Mouse (Mus musculus) forebrain, postnatal 0 days (tissue): Measurements from ENCODE around the gene Prdm8. TPM values are rescaled to one million over a fixed set of nuclear protein-coding genes. Genes with fewer than 3 reads are reported as not detected.

ENCODE experiments used
- ATAC-seq: fragments of 200-750 bp; cut with Nextera tagmentation; 2 replicates; pipeline ENCODE4 v1.8.0; 2017; ENCODE audit warnings: mild to moderate bottlenecking, moderate library complexity
- DNase-seq: peaks from one replicate; pipeline ENCODE4 v3.0.0-alpha.2; 2015
- H3K27ac ChIP-seq: fragments of 300-500 bp; sonication (generic); 2 replicates; pipeline ENCODE4 v1.5.1; 2014; ENCODE audit warnings: low read depth, mild to moderate bottlenecking, antibody characterized with exemption, low read length, moderate library complexity, mixed read lengths
- H3K27me3 ChIP-seq: fragments of 300-500 bp; sonication (generic); 2 replicates; pipeline ENCODE4 v1.6.1; 2014; ENCODE audit warnings: mild to moderate bottlenecking, low read length, mixed read lengths; ENCODE audit not compliant: insufficient read depth
- H3K36me3 ChIP-seq: fragments of 300-500 bp; sonication (generic); 2 replicates; pipeline ENCODE4 v1.6.1; 2014; ENCODE audit warnings: mild to moderate bottlenecking, moderate library complexity; ENCODE audit not compliant: insufficient read depth
- H3K4me1 ChIP-seq: fragments of 300-500 bp; sonication (generic); 2 replicates; pipeline ENCODE4 v1.6.1; 2014; ENCODE audit warnings: antibody characterized with exemption; ENCODE audit not compliant: insufficient read depth
- H3K4me2 ChIP-seq: fragments of 300-500 bp; sonication (generic); 2 replicates; pipeline ENCODE4 v1.6.1; 2014; ENCODE audit warnings: low read depth, mild to moderate bottlenecking, moderate library complexity
- H3K4me3 ChIP-seq: fragments of 300-500 bp; sonication (generic); 2 replicates; pipeline ENCODE4 v1.5.1; 2014; ENCODE audit warnings: low read depth, low read length, mixed read lengths
- H3K9ac ChIP-seq: fragments of 300-500 bp; sonication (generic); 2 replicates; pipeline ENCODE4 v1.6.1; 2014; ENCODE audit warnings: mild to moderate bottlenecking
- H3K9me3 ChIP-seq: fragments of 300-500 bp; sonication (generic); 2 replicates; pipeline ENCODE4 v1.6.1; 2016; ENCODE audit warnings: low read length
- CTCF ChIP-seq: sonication (generic); IDR thresholded peaks from 2 replicates; pipeline ENCODE4 v1.5.1; 2016; ENCODE audit warnings: antibody characterized with exemption, control low read depth, low read depth
- WGBS: fragments of 180-500 bp; shearing (Covaris S2); extraction: QIAGEN DNeasy Blood & Tissue Kit; methylation state at CpG from one replicate; pipeline ENCODE4 v1.1.7; 2014; 5-methylcytosine and 5-hydroxymethylcytosine counted together
- polyA plus RNA-seq: library from polyadenylated mRNA; unstranded; fragments of >200 nt; fragmentation: Nextera tagmentation; extraction: Ambion mirVana; gene quantifications from 2 replicates; pipeline ENCODE4 v1.2.1, GENCODE M21; 2015
- total RNA-seq: library from RNA; depleted of rRNA; stranded (reverse); fragments of >200 nt; gene quantifications from 2 replicates; pipeline ENCODE4 v1.2.3, GENCODE M21; 2014; rRNA removed

The Prdm8 gene
- total and polyA plus RNA-seq, 2 experiments from 2014 or later, result 2.4 to 25.6 TPM

GRCm38 (mm10) chr5:98238466-98238865, 71.5 kb downstream of the Prdm8 start:
- DNase-seq, result no peak
- Histone ChIP-seq H3K27ac (no peak overlapping the region), H3K9ac (no peak overlapping the region), H3K4me2 (no peak overlapping the region), H3K36me3 (no peaks in the 10 kb centered on the region), H3K9me3 (no peaks in the 10 kb centered on the region), H3K4me1 (no peaks in the 10 kb centered on the region), H3K27me3 (no peaks in the 10 kb centered on the region), H3K4me3 (no peak overlapping the region)
- ATAC-seq, result no peak
- TF ChIP-seq CTCF, result no peak
- 85% methylated on average over 6 of the region's 6 CpGs for WGBS

Other genes with a start within 250 kb of the Prdm8 start
- gene Antxr2, start 136.2 kb upstream of the Prdm8 start, total RNA-seq, result 3.4 and 5.1 TPM in 2 replicates
- 1.2 and 1.9 TPM in 2 replicates for gene Antxr2, start 136.2 kb upstream of the Prdm8 start, polyA plus RNA-seq
- 0.48 and 2.4 TPM in 2 replicates for gene Fgf5, start 87.0 kb downstream of the Prdm8 start, total RNA-seq
- 0.39 and 0.94 TPM in 2 replicates for gene Fgf5, start 87.0 kb downstream of the Prdm8 start, polyA plus RNA-seq
- gene Cfap299, start 162.1 kb downstream of the Prdm8 start, total RNA-seq, result 0.69 and 0.81 TPM in 2 replicates
- gene Cfap299, start 162.1 kb downstream of the Prdm8 start, polyA plus RNA-seq, result 3.4 and 5.3 TPM in 2 replicates